Mouse (Mus musculus) heart, adult 2 months (tissue): ENCODE data around the gene Vwa2. TPM values are rescaled to one million over a fixed set of nuclear protein-coding genes. Genes with fewer than 3 reads are reported as not detected.

Experiments
- DNase-seq, 2 experiments: peaks; one replicate each; pipeline ENCODE4 v3.0.0; 2021
- H3K27ac ChIP-seq: fragments of 200-600 bp; 2 replicates; pipeline ENCODE4 v1.8.1; 2022
- H3K27me3 ChIP-seq: fragments of 200-500 bp; 2 replicates; pipeline ENCODE4 v1.6.1; 2012; ENCODE audit warnings: mild to moderate bottlenecking, low read length, inconsistent platforms, mixed read lengths; ENCODE audit not compliant: control insufficient read depth, insufficient read depth
- H3K36me3 ChIP-seq: fragments of 200-500 bp; 2 replicates; pipeline ENCODE4 v1.6.1; 2012; ENCODE audit warnings: low read length, inconsistent platforms; ENCODE audit not compliant: control insufficient read depth, insufficient read depth
- H3K4me1 ChIP-seq: fragments of 200-500 bp; 2 replicates; pipeline ENCODE4 v1.6.1; 2011; ENCODE audit warnings: low read length; ENCODE audit not compliant: control insufficient read depth, insufficient read depth
- H3K4me3 ChIP-seq: fragments of 200-600 bp; 2 replicates; pipeline ENCODE4 v1.8.1; 2022
- H3K79me2 ChIP-seq: fragments of 200-500 bp; replicated peaks from 2 replicates; pipeline ENCODE4 v1.6.1; 2012; ENCODE audit warnings: mild to moderate bottlenecking, inconsistent platforms, low read length, moderate library complexity, mixed read lengths; ENCODE audit not compliant: control insufficient read depth, insufficient read depth
- H3K9ac ChIP-seq: fragments of 200-500 bp; 2 replicates; pipeline ENCODE4 v1.6.1; 2012; ENCODE audit warnings: low read depth, mild to moderate bottlenecking, control low read depth, inconsistent platforms, low read length, mixed read lengths
- CTCF ChIP-seq: fragments of 200-600 bp; IDR thresholded peaks from 2 replicates; pipeline ENCODE4 v1.8.1; 2022; ENCODE audit warnings: antibody characterized with exemption, mild to moderate bottlenecking, moderate library complexity
- EP300 ChIP-seq: fragments of 200-500 bp; IDR thresholded peaks from 2 replicates; pipeline ENCODE4 v1.6.1; 2011; ENCODE audit warnings: low read depth, low read length, control low read depth; ENCODE audit not compliant: insufficient read depth
- POLR2A ChIP-seq: fragments of 200-500 bp; IDR thresholded peaks from 2 replicates; pipeline ENCODE4 v1.6.1; 2011; ENCODE audit warnings: mild to moderate bottlenecking, low read depth, low read length, control low read depth; ENCODE audit not compliant: insufficient read depth
- WGBS: fragments of 180-500 bp; shearing (Covaris S2); methylation state at CpG from one replicate; pipeline ENCODE4 v1.1.7; 2018; 5-methylcytosine and 5-hydroxymethylcytosine counted together
- intact Hi-C: fragments of 180-260 bp; cut with DNase I; formaldehyde crosslinking; loops from one replicate; pipeline ENCODE4 v1.15.1; 2025
- polyA plus RNA-seq: library from polyadenylated mRNA; depleted of rRNA; stranded (reverse); fragments of >200 nt; gene quantifications from 2 replicates; pipeline ENCODE4 v1.2.3, GENCODE M21; 2012
- total RNA-seq, 2 experiments: library from RNA; stranded (reverse); gene quantifications; 2 replicates each; pipeline ENCODE4 v1.2.3; 2021

Vwa2 gene
- total and polyA plus RNA-seq, 3 experiments = not detected

DNA sequence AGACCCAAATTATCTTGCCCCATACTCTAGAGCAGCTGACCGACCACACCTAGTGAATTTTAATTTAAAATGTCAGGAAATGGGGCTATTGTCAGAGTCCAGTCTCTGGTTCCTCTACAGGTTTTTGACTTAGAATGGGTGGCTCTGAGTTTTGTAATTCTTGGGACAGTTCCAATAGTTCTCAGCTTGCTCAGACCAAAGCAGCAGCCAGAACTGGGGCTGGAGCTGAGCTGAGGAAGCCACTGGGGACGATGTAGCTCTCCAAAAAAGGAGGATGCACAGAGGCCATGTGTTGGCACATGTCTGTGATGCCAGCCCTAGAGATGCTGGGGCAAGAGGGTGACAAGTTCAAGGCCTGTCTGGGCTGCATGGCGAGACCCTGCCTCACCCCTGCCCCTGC, 55.3 kb downstream of the Vwa2 start:
- DNase-seq = peak in 1 of 2 experiments; percentile 36
- intact Hi-C loops = loop anchor here (5.0 to 10.0 kb wide), 2 partner anchors 395 to 418 kb away; no protein-coding TSS in a partner anchor

DNA sequence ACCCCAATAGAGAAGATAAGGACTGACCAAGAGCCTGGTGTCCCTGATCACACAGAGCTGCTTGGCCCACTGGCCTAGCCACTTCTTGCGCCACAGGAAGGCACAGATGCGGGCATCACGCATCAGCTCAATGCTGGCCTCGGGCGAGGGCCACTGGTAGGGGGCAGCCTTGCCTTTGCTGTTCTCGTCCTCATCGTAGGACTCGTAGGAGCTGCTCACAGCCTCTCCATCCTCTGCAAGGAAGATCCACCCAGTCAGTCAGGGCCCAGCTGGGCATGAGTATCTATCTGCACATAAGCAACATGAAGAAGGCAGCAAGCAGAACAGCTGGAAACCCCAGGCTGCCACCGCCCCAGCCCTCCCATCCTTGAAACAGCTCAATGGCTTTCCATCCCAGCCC, 56.0 kb downstream of the Vwa2 start:
- Histone ChIP-seq H3K36me3 (no peaks in the 10 kb centered on the region), H3K79me2 (no peaks in the 10 kb centered on the region), H3K27ac (no peak overlapping the region; the same call in 1 of the 2 replicates), H3K4me3 (no peak overlapping the region), H3K4me1 (peaks cover 6% of the 10 kb centered on the region), H3K9ac (no peak overlapping the region), H3K27me3 (no peaks in the 10 kb centered on the region)
- intact Hi-C loops = no loop called here
- WGBS = 80% methylated on average over 9 of the region's 9 CpGs
- TF ChIP-seq CTCF = peak; percentile 20; the same call in 1 of the 2 replicates
- no peak for TF ChIP-seq POLR2A
- no peak for TF ChIP-seq EP300
- DNase-seq = no peak

More for the DNA sequence above, 55.3 kb downstream of the Vwa2 start:
- Histone ChIP-seq H3K4me1 (peaks cover 6% of the 10 kb centered on the region), H3K27me3 (no peaks in the 10 kb centered on the region), H3K9ac (no peak overlapping the region), H3K79me2 (no peaks in the 10 kb centered on the region), H3K36me3 (no peaks in the 10 kb centered on the region), H3K4me3 (no peak overlapping the region), H3K27ac (peak overlapping the region; percentile 53; the same call in 1 of the 2 replicates)
- no peak for TF ChIP-seq POLR2A
- no peak for TF ChIP-seq EP300
- TF ChIP-seq CTCF = no peak
- 30% methylated on average over 3 of the region's 3 CpGs for WGBS

DNA sequence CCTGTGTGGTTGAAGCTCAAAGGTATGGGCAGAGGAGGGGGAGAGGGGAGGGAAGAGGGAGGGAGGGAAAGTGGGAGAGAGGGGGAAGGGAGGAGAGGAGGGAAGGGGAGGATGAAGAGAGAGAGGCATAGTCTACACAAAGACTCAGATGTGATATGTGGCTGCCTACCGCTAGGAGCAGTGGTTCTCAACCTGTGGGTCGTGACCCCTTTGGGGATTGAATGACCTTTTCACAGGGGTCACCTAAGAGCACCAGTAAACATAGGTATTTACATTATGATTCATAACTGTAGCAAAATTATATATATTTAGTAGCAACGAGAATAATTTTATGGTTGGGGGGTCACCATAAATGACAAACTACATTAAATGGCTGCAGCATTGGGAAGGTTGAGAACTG, 59.8 kb downstream of the Vwa2 start:
- H3K36me3 ChIP-seq = no peaks in the 10 kb centered on the region
- TF ChIP-seq POLR2A (no peak), CTCF (no peak), EP300 (no peak)
- no peaks in the 10 kb centered on the region for H3K27me3 ChIP-seq
- 91% methylated on average over 3 of the region's 3 CpGs for WGBS
- no peak overlapping the region for H3K27ac ChIP-seq
- no peak overlapping the region for H3K9ac ChIP-seq
- no peaks in the 10 kb centered on the region for H3K79me2 ChIP-seq
- DNase-seq = no peak
- no peak overlapping the region for H3K4me3 ChIP-seq
- intact Hi-C loops = no loop called here
- H3K4me1 ChIP-seq = peaks cover 6% of the 10 kb centered on the region

DNA sequence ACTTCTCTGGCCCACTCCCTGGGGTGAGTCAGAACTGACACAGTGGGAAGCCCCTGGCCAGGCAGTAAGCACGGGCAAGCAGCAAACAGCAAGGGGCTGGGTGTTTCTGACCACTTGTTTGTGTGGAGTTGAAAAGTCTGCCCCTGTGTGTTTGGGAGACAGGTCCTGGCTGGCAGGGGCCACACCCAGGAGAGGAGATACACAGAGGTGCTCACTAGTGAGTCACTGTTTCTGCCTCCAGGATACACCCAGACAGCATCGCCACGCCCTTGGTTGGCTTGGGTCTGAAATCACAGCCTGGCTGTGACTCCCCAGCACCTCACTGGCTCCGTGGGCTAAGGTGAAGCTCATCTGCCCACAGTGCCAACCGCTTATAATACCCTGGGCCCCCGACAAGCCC, 61.1 kb downstream of the Vwa2 start:
- H3K27me3 ChIP-seq = no peaks in the 10 kb centered on the region
- 87% methylated on average over 6 of the region's 6 CpGs for WGBS
- no peaks in the 10 kb centered on the region for H3K36me3 ChIP-seq
- no peak overlapping the region for H3K4me3 ChIP-seq
- no peak for DNase-seq
- intact Hi-C loops = no loop called here
- H3K4me1 ChIP-seq = peaks cover 5% of the 10 kb centered on the region
- no peak overlapping the region for H3K9ac ChIP-seq
- H3K27ac ChIP-seq = no peak overlapping the region
- H3K79me2 ChIP-seq = no peaks in the 10 kb centered on the region
- TF ChIP-seq CTCF = no peak
- no peak for TF ChIP-seq EP300
- no peak for TF ChIP-seq POLR2A

DNA sequence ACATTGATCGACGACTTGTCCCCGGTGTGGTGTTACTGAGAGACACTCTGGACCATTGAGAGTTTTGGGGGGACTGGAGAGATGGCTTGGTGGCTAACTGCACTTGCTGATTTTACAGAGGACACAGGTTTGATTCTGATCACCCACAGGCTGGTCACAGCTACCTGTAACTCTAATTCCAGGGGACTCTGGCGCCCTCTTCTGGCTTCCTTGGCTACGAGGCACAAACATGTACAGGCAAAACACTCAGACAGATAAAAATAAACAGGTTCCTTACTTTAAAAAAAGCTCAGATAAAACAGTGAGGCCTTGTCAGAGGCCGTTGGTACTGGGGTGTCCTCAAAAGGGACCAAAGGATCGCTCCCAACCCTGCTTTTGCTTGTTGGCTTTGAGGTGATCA, 61.7 kb downstream of the Vwa2 start:
- intact Hi-C loops = no loop called here
- peak; percentile 41 for TF ChIP-seq CTCF
- TF ChIP-seq EP300 = no peak
- TF ChIP-seq POLR2A = no peak
- Histone ChIP-seq H3K79me2 (no peaks in the 10 kb centered on the region), H3K4me3 (no peak overlapping the region), H3K27me3 (no peaks in the 10 kb centered on the region), H3K9ac (no peak overlapping the region), H3K36me3 (no peaks in the 10 kb centered on the region), H3K27ac (no peak overlapping the region), H3K4me1 (peaks cover 7% of the 10 kb centered on the region)
- DNase-seq = no peak
- 90% methylated on average over 7 of the region's 7 CpGs for WGBS

DNA sequence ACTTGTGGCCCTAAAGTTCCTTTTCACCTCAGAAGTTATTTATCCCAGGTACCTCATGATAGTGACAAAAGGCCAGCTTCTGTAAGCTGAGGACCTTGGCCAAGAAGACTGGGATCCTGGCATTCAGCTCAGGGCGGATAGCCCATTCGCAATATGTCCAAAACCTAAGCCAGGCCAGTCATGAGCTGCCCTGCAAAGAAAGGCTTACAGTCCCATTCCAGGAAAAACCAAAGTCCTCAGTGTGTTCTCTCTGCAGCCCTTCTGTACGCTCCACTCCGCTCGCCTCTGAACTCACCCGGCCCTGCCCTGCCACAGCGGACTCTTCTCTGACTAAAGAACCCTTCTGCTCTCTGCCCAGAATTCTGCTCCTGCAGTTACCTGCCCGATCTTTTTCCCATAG, 62.2 kb downstream of the Vwa2 start:
- no peak for DNase-seq
- H3K9ac ChIP-seq = no peak overlapping the region
- H3K4me3 ChIP-seq = no peak overlapping the region
- H3K79me2 ChIP-seq = no peaks in the 10 kb centered on the region
- intact Hi-C loops = no loop called here
- WGBS = 96% methylated on average over 8 of the region's 8 CpGs
- TF ChIP-seq EP300 (no peak), CTCF (no peak), POLR2A (no peak)
- H3K36me3 ChIP-seq = no peaks in the 10 kb centered on the region
- no peaks in the 10 kb centered on the region for H3K27me3 ChIP-seq
- no peak overlapping the region for H3K27ac ChIP-seq
- peaks cover 7% of the 10 kb centered on the region for H3K4me1 ChIP-seq
